28 mouse cellular contexts compared by ENCODE assay signal in genomic region chr2:181160821-181161220, GRCm38 (mm10). TPM values are rescaled to one million over a fixed set of nuclear protein-coding genes. Genes with fewer than 3 reads are reported as not detected.
"Had no signal": no experiment of that assay in that cellular context is flagged by ENCODE, and none has a peak within 500 bp of the region (broad histone marks: within the 10 kb centered on the region; RNA-seq: fewer than 3 reads in every experiment).

No protein-coding gene starts in this region.

- H3K27ac ChIP-seq: limb, embryonic 10.5 days; limb, embryonic 13.5 days; liver, embryonic 12.5 days; liver, embryonic 15.5 days; lung, embryonic 15.5 days; stomach, embryonic 15.5 days had no signal

- ATAC-seq: liver, embryonic 12.5 days; midbrain, embryonic 15.5 days had no signal

- DNase-seq: kidney, adult 9 months; kidney, postnatal 14 days; kidney, postnatal 4 days; layer of hippocampus, adult 9-11 months; liver; lung, adult 18-20 months; lung, postnatal 14 days; lung, postnatal 4 days; retina, postnatal 1 day; right cerebral cortex, postnatal 4 days; thymus, postnatal 25 days had no signal

- H3K4me3 ChIP-seq: limb, embryonic 10.5 days; limb, embryonic 13.5 days; liver, embryonic 12.5 days; liver, embryonic 15.5 days; lung, embryonic 15.5 days; midbrain, embryonic 12.5 days; midbrain, embryonic 15.5 days; myocyte; neural tube, embryonic 13.5 days; stomach, embryonic 15.5 days had no signal

RNA-seq across cellular contexts. Expression of gene Eef1a2, which starts 4.0 kb away (rescaled TPM):
- total RNA-seq: megakaryocyte progenitor cell, adult 5-6 weeks; megakaryocyte-erythroid progenitor cell, adult 5-6 weeks; monocyte, adult 5-6 weeks; neutrophil, adult 5-6 weeks had no signal

RNA-seq across cellular contexts. Expression of gene Kcnq2, which starts 25.7 kb away (rescaled TPM):
- total RNA-seq: megakaryocyte progenitor cell, adult 5-6 weeks; megakaryocyte-erythroid progenitor cell, adult 5-6 weeks; monocyte, adult 5-6 weeks; neutrophil, adult 5-6 weeks had no signal

RNA-seq across cellular contexts. Expression of gene Ptk6, which starts 41.8 kb away (rescaled TPM):
- total RNA-seq: layer of hippocampus, adult 18-20 months; layer of hippocampus, postnatal 25 days; left cerebral cortex, adult 18-20 months; megakaryocyte progenitor cell, adult 5-6 weeks; megakaryocyte-erythroid progenitor cell, adult 5-6 weeks had no signal

RNA-seq across cellular contexts. Expression of gene Srms, which starts 52.2 kb away (rescaled TPM):
- total RNA-seq: megakaryocyte progenitor cell, adult 5-6 weeks; megakaryocyte-erythroid progenitor cell, adult 5-6 weeks had no signal
